Mouse (Mus musculus): ENCODE measurements at regions not wholly inside any gene's neighbourhood (a gene's known extent, or its start where the extent isn't known, plus 50 kb on each side); places are given as distances from the start of the nearest gene placed in this dataset.

- DNase-seq: no peak
- intact Hi-C loops (cut with DNase I): no loop called here
Observed at GRCm38 (mm10) chr8:33085461-33085860, 343.0 kb upstream of the 5930422O12Rik start.

- DNase-seq: no peak
- intact Hi-C loops (cut with DNase I): no loop called here
Observed at GRCm38 (mm10) chr8:33089731-33090130, 338.8 kb upstream of the 5930422O12Rik start.

- no peak for DNase-seq
- intact Hi-C loops (cut with DNase I): no loop called here
Observed at GRCm38 (mm10) chr8:33108914-33109313, 319.6 kb upstream of the 5930422O12Rik start.

GRCm38 (mm10) chr8:33115271-33116236 lies 313.0 kb upstream of the 5930422O12Rik start:
- intact Hi-C loops (cut with DNase I): no loop called here
- no peak for DNase-seq

GRCm38 (mm10) chr8:33123061-33123587 lies 305.4 kb upstream of the 5930422O12Rik start:
- intact Hi-C loops (cut with DNase I): no loop called here

GRCm38 (mm10) chr8:33126981-33127380 lies 301.5 kb upstream of the 5930422O12Rik start:
- DNase-seq: no peak
- intact Hi-C loops (cut with DNase I): no loop called here

More at GRCm38 (mm10) chr8:33123061-33123587, 305.4 kb upstream of the 5930422O12Rik start:
- DNase-seq: no peak

- intact Hi-C loops (cut with DNase I): no loop called here
- DNase-seq: no peak
Observed at GRCm38 (mm10) chr8:33138874-33139273, 289.6 kb upstream of the 5930422O12Rik start.

- DNase-seq: no peak
Observed at GRCm38 (mm10) chr8:33139850-33140249, 288.7 kb upstream of the 5930422O12Rik start.

GRCm38 (mm10) chr8:33177642-33178041 lies 250.9 kb upstream of the 5930422O12Rik start:
- DNase-seq: no peak
- intact Hi-C loops (cut with DNase I): no loop called here

More at GRCm38 (mm10) chr8:33139850-33140249, 288.7 kb upstream of the 5930422O12Rik start:
- intact Hi-C loops (cut with DNase I): no loop called here

- no peak for DNase-seq
- intact Hi-C loops (cut with DNase I): loop anchor here (5.0 to 10.0 kb wide), 2 partner anchors 888 to 1176 kb away; no protein-coding TSS in a partner anchor
Observed at GRCm38 (mm10) chr8:33183029-33183428, 245.5 kb upstream of the 5930422O12Rik start.

All from gastrocnemius, postnatal 36 days (tissue).